Mouse (Mus musculus): ENCODE measurements around the gene Apbb1ip. TPM values are rescaled to one million over a fixed set of nuclear protein-coding genes. Genes with fewer than 3 reads are reported as not detected.

Apbb1ip gene
- 0.45 and 0.74 TPM in 2 replicates for polyA plus RNA-seq (2012; rRNA removed)

DNA sequence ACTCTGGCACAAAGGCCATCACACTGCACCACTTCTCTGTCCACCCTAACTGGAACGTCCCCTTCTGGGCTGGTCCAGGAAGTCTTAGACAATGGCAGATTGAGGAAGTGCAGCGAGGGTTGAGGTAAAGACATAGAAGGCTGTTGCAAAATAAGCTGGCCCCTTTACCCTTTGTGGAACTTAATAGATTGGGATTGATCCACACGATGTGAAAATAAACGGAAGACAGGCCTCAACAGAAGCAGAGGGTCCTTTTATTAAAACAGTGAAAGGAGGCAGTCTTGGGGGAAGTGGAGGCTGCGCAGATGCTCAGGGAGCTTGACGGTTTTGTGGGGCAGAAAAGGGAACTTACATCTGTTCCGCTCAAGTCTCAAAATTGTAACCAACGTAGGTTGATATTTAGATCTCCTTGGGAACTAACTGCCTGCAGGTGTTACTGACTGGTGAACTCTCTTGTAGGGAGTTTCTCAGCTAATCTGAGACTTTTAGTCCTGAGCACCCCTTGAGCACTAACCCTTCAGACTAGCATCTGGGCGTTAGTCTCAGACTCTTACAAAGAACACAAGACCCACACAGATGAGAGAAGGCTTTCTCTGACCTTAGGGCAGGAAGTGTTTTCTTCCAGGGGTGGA, at the start of gene Apbb1ip:
Gene Apbb1ip (plus strand): TSS at position 546 of the 632 bp plus-strand sequence.
- no peak for TF ChIP-seq CTCF (IDR thresholded peaks at IDR 0.05; ENCODE audit: borderline replicate concordance, extremely low read depth, insufficient read depth, insufficient read length)
- TF ChIP-seq POLR2A (IDR thresholded peaks at IDR 0.05; ENCODE audit: borderline replicate concordance, extremely low read depth, insufficient read depth, insufficient read length, poor library complexity, severe bottlenecking) = no peak
- peak; percentile 14 for DNase-seq (ENCODE audit: low read depth)

DNA sequence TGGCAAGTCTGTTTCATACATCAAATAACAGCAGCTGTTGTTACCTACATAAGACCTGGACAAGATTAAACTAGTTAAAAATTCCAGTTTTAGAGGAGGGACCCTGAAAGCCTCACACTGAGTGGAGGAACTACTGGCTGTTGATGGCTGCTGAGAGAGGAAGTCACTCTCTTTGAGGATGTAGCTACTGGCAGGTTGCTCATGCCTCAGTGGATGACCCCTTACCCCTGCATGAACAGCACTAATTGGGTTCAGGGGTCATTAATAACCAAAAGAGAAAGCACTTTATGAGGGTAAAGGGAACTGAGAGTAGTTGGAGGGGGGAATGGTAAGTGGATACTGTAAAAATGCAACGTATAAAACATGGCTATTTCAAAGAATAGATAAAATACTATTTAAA, 46.8 kb upstream of the Apbb1ip start:
- no peak for DNase-seq (ENCODE audit: low read depth)
- no peak for TF ChIP-seq CTCF (IDR thresholded peaks at IDR 0.05; ENCODE audit: borderline replicate concordance, extremely low read depth, insufficient read depth, insufficient read length)

DNA sequence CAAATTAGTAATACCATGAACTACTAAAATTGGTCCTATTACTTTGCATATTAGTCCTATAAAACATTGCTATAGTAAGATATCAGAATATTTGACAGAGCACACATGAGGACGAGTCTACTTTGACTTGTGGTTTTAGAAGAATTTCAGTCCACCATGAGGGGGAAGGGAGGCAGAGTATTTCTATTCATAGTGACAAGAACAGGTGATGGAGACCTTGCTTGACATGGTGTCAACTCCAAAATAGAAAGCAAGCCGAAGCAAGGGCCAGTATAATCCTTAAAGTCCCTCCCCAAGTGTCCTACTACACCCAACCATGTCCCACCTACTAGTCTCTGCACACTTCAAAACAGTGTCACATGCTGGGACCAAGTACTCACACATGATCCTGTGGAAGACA, 37.8 kb upstream of the Apbb1ip start:
- DNase-seq (ENCODE audit: low read depth) = no peak

DNA sequence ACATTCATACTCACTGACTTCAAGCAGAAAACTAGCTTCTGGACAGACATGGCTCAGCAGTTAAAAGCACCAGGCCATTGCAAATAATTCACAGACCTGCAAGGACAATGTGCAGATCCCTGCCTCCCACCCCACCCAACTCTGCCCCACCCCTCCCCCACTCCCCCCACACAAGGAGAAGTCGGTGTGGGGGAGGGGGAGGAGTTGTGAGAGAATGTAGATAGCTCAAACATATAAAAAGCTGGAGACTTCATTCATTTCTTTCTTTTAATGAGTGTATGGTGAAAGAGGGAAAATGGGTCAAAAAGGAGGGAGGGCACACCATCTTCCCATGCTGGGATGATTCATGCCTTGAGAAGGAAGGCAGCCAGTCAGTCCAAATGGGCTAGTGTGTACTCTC, 34.5 kb upstream of the Apbb1ip start:
- DNase-seq (ENCODE audit: low read depth) = peak; percentile 25
- TF ChIP-seq CTCF (IDR thresholded peaks at IDR 0.05; ENCODE audit: borderline replicate concordance, extremely low read depth, insufficient read depth, insufficient read length) (no peak), POLR2A (IDR thresholded peaks at IDR 0.05; ENCODE audit: borderline replicate concordance, extremely low read depth, insufficient read depth, insufficient read length, poor library complexity, severe bottlenecking) (no peak)

More for the DNA sequence above, 37.8 kb upstream of the Apbb1ip start:
- TF ChIP-seq POLR2A (IDR thresholded peaks at IDR 0.05; ENCODE audit: borderline replicate concordance, extremely low read depth, insufficient read depth, insufficient read length, poor library complexity, severe bottlenecking) = no peak
- no peak for TF ChIP-seq CTCF (IDR thresholded peaks at IDR 0.05; ENCODE audit: borderline replicate concordance, extremely low read depth, insufficient read depth, insufficient read length)

DNA sequence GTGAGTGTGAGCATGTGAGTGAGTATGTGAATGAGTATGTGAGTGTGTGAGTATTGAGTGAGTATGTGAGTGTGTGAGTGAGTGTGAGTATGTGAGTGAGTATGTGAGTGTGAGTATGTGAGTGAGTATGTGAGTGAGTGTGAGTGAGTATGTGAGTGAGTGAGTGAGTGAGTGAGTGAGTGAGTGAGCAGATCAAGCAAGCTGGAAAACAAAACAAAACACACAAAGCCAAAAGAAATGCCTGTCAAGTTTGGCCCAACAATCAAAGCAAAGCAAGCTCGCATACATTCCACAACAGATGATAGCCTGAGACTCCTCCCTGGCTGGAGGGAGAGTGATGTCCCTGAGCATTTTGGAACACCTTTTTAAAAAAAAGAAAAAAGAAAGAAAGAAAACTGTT, 33.5 kb upstream of the Apbb1ip start:
- peak; percentile 13 for DNase-seq (ENCODE audit: low read depth)

DNA sequence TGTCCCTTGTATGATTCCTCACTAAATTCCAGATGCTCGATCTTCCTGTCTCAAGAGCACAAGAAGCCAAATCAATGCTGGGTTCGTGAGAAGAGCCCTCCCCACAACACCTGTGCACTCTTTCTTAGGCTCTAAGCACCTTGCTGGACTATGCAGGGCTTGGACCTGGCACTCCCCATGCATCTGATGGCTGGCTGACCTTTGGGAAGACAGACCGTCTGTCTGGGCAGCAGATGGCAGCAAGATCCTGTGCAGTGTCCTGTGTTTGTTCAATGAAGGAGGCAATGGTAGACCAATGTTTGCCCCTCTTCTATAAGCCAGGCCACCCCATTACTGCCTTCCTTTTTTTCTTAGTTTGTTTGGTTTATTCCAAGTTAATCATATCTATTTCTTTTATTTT, 32.7 kb upstream of the Apbb1ip start:
- TF ChIP-seq CTCF (IDR thresholded peaks at IDR 0.05; ENCODE audit: borderline replicate concordance, extremely low read depth, insufficient read depth, insufficient read length) (0 out of 2 replicates have a peak, but pooled peaks have one; percentile 1), POLR2A (IDR thresholded peaks at IDR 0.05; ENCODE audit: borderline replicate concordance, extremely low read depth, insufficient read depth, insufficient read length, poor library complexity, severe bottlenecking) (no peak)
- DNase-seq (ENCODE audit: low read depth) = no peak

More for the DNA sequence above, 33.5 kb upstream of the Apbb1ip start:
- TF ChIP-seq CTCF (IDR thresholded peaks at IDR 0.05; ENCODE audit: borderline replicate concordance, extremely low read depth, insufficient read depth, insufficient read length) (no peak), POLR2A (IDR thresholded peaks at IDR 0.05; ENCODE audit: borderline replicate concordance, extremely low read depth, insufficient read depth, insufficient read length, poor library complexity, severe bottlenecking) (no peak)

DNA sequence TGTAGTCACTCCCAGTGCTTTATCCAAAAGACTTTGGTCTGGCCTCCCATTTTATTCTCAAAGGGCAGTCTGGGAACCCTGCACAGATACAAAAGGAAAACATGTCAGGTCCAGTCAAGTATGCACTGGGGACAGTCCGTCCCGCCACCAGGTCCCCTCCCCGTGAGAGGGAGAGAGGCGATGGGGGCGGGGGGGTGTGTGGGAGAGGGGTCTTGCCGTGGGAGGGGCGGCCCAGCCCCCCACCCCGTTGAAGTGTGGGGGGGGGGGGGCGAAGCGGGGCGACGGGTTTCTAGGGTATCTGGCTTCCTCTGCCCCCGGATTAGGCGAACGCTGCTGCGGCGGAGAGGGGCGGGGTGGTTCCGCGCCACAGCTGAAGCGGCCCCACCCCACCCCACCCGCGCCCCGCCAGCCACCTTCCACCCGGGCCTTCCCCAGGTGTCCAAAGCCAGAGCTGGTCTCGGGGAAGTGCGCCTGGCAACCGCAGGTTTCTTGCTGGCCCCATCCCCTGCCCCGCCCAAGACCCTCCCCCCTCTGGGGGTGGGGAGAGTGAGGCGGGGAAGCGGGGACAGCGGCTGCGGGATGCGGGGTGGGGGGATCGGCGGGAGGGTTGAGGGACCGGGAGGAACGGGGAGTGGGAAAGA, 29.7 kb upstream of the Apbb1ip start:
- peak; percentile 58 for DNase-seq (ENCODE audit: low read depth)
- TF ChIP-seq CTCF (IDR thresholded peaks at IDR 0.05; ENCODE audit: borderline replicate concordance, extremely low read depth, insufficient read depth, insufficient read length) (no peak), POLR2A (IDR thresholded peaks at IDR 0.05; ENCODE audit: borderline replicate concordance, extremely low read depth, insufficient read depth, insufficient read length, poor library complexity, severe bottlenecking) (no peak)

DNA sequence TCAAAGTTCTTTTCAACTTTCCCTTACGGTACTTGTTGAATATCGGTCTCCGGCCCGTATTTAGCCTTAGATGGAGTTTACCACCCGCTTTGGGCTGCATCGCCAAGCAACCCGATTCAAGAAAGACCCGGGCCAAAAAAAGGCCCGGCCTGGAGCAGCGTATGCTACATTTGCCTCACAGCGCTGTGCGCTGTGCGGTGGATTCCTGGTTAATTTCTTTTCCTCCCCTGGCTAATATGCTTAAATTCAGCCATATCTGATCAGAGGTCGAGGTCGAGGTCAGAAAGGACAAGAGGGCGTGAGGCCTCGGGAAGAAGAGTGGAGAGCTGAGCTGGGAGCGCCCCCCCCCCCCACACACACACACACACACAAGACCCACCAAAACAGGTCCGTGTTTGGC, 29.0 kb upstream of the Apbb1ip start:
- peak; percentile 58 for DNase-seq (ENCODE audit: low read depth)
- TF ChIP-seq CTCF (IDR thresholded peaks at IDR 0.05; ENCODE audit: borderline replicate concordance, extremely low read depth, insufficient read depth, insufficient read length) = no peak
- no peak for TF ChIP-seq POLR2A (IDR thresholded peaks at IDR 0.05; ENCODE audit: borderline replicate concordance, extremely low read depth, insufficient read depth, insufficient read length, poor library complexity, severe bottlenecking)

DNA sequence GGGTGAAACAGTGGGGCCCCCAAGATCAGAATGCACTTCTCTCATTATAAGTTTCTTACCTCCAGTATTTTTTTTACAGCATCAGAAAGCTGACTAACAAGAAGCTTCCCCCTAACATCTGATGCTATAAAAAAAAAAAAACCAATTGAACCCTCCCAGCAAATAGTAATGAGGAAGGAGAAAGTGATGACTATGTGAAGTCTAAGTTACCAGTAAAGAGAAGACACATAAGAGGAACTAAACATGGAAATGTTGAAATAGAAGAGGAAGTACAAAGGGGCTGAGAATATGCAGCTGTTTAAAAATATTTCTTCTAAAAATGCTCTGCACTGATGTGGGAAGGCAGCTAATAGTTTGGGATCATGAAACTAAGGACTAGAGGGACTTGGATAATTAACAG, 27.1 kb upstream of the Apbb1ip start:
- no peak for TF ChIP-seq CTCF (IDR thresholded peaks at IDR 0.05; ENCODE audit: borderline replicate concordance, extremely low read depth, insufficient read depth, insufficient read length)
- TF ChIP-seq POLR2A (IDR thresholded peaks at IDR 0.05; ENCODE audit: borderline replicate concordance, extremely low read depth, insufficient read depth, insufficient read length, poor library complexity, severe bottlenecking) = no peak
- no peak for DNase-seq (ENCODE audit: low read depth)

DNA sequence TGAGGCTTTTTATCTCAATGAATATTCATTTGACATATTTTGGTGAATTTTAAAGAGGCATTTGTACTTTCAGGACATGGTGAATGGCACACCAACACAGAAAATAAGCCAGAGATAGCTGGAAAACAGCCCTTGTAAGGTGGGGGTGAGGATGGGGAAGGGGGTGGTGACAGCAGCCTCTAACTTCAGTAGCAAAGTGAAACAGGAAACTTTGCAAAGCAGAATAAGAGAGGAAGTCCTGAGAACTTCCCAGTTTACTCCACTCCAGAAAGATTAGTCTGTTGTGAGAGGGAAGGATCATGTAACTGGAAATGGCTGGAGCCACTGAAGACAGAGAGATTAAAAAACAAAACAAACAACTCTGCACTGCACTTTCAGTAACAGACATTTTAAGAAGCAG, 26.0 kb upstream of the Apbb1ip start:
- no peak for DNase-seq (ENCODE audit: low read depth)
- TF ChIP-seq CTCF (IDR thresholded peaks at IDR 0.05; ENCODE audit: borderline replicate concordance, extremely low read depth, insufficient read depth, insufficient read length) (no peak), POLR2A (IDR thresholded peaks at IDR 0.05; ENCODE audit: borderline replicate concordance, extremely low read depth, insufficient read depth, insufficient read length, poor library complexity, severe bottlenecking) (no peak)

DNA sequence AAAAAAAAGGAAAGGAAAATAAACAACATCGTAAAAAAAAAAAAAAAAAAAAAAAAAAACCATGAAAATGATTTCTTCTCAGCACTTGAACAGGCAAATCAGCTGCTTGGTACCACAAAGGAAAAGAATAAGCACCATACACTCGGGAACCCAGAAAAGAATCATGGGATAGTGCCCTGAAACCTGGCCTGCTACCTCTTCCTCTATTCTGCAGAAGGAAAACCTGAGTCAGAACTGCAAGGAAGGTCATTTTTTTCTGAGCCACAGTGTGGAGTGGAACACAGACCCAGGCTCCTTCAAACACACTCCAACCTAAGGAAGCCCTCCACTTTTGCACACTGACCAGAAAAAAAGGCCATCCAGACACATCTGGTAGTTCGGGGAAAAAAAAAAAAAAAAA, 24.1 kb upstream of the Apbb1ip start:
- TF ChIP-seq POLR2A (IDR thresholded peaks at IDR 0.05; ENCODE audit: borderline replicate concordance, extremely low read depth, insufficient read depth, insufficient read length, poor library complexity, severe bottlenecking) = no peak
- TF ChIP-seq CTCF (IDR thresholded peaks at IDR 0.05; ENCODE audit: borderline replicate concordance, extremely low read depth, insufficient read depth, insufficient read length) = no peak
- DNase-seq (ENCODE audit: low read depth) = no peak

DNA sequence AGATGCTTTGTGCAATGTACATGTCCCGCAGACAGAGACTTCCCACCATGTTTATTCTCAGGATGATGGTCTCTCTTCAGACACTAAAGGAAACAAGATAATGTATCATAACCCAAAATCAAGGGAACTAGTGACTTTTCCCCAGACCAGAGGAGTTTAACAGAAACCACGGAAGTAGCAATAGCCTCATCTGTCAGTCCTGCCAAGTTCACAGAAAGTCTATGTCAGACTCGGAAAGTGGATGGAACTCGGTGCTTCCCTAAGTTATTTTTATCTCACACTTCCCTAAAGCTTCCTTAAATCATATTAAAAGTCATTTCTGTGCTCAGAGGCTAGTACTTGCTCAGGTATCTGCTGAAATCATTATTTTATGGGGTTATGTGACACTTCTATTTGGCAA, 21.4 kb upstream of the Apbb1ip start:
- DNase-seq (ENCODE audit: low read depth) = no peak
- TF ChIP-seq POLR2A (IDR thresholded peaks at IDR 0.05; ENCODE audit: borderline replicate concordance, extremely low read depth, insufficient read depth, insufficient read length, poor library complexity, severe bottlenecking) = no peak
- no peak for TF ChIP-seq CTCF (IDR thresholded peaks at IDR 0.05; ENCODE audit: borderline replicate concordance, extremely low read depth, insufficient read depth, insufficient read length)

All from brain, embryonic 14.5 days (tissue).